Mouse (Mus musculus) C2C12 (cell line): ENCODE results near the gene Kdm8.

Experiments
- CEBPB ChIP-seq: IDR thresholded peaks from one replicate; pipeline ENCODE4 v1.6.1; 2011; ENCODE audit warnings: low read depth, mild to moderate bottlenecking, control low read depth, moderate library complexity
- CTCF ChIP-seq: IDR thresholded peaks from one replicate; pipeline ENCODE4 v1.5.1; 2011; ENCODE audit not compliant: control insufficient read depth, insufficient read depth, insufficient read length
- FOSL1 ChIP-seq: IDR thresholded peaks from one replicate; pipeline ENCODE4 v1.8.0; 2011; ENCODE audit warnings: mild to moderate bottlenecking, low read length; ENCODE audit not compliant: poor library complexity, insufficient read depth, severe bottlenecking
- MAX ChIP-seq: IDR thresholded peaks from one replicate; pipeline ENCODE4 v1.6.1; 2011; ENCODE audit warnings: mild to moderate bottlenecking, control low read depth
- MYOD1 ChIP-seq: IDR thresholded peaks from one replicate; pipeline ENCODE4 v1.6.1; 2011; ENCODE audit warnings: low read depth; ENCODE audit not compliant: control insufficient read depth, insufficient read length
- MYOG ChIP-seq: IDR thresholded peaks from one replicate; pipeline ENCODE4 v1.6.1; 2011; ENCODE audit not compliant: control insufficient read depth, insufficient read length; ENCODE audit errors: extremely low read depth
- USF1 ChIP-seq: IDR thresholded peaks from one replicate; pipeline ENCODE4 v1.6.1; 2011; ENCODE audit warnings: low read depth, mild to moderate bottlenecking, control low read depth, moderate library complexity

DNA sequence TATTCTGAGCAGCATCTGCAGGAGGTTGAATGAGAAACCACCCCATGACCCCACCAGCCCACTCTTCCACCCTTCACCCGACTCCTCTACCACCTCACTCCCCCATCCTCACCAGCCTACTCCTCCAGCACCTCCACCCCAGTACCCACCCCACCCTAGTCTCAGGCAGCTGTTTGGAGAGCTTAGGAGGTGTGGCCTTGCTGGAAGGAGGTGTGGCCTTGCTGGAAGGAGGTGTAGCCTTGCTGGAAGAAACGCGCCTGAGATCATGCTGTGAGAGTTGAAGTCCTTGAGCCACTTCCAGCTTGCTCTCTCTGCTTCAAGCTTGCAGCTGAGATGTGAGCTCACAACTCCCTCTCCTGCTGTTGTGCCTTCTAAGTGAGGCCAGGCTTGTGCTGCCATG, 26.1 kb upstream of the Kdm8 start:
- TF ChIP-seq CTCF (no peak), MYOG (no peak), CEBPB (no peak), MYOD1 (no peak), MAX (no peak), USF1 (no peak), FOSL1 (no peak)
